Mouse (Mus musculus) hindbrain, embryonic 10.5 days (tissue): ENCODE data around the gene Nhsl2. TPM values are rescaled to one million over a fixed set of nuclear protein-coding genes. Genes with fewer than 3 reads are reported as not detected.
"Not testable (repeated sequence)": the region's sequence is repeated elsewhere in the genome, so short reads cannot be mapped to it uniquely, and the experiment has no call there.

Experiments
- DNase-seq: peaks from one replicate; pipeline ENCODE4 v3.0.0-alpha.2; 2017; ENCODE audit warnings: low spot score
- H3K27ac ChIP-seq: fragments of 300-500 bp; sonication (generic); 2 replicates; pipeline ENCODE4 v1.5.1; 2016; ENCODE audit warnings: mild to moderate bottlenecking, moderate library complexity
- H3K27me3 ChIP-seq: fragments of 300-500 bp; sonication (generic); 2 replicates; pipeline ENCODE4 v1.6.1; 2016; ENCODE audit warnings: mild to moderate bottlenecking; ENCODE audit not compliant: poor library complexity, insufficient read depth, severe bottlenecking
- H3K36me3 ChIP-seq: fragments of 300-500 bp; sonication (generic); 2 replicates; pipeline ENCODE4 v1.6.1; 2016; ENCODE audit warnings: mild to moderate bottlenecking, moderate library complexity
- H3K4me1 ChIP-seq: fragments of 300-500 bp; sonication (generic); replicated peaks from 2 replicates; pipeline ENCODE4 v1.6.1; 2016; ENCODE audit warnings: mild to moderate bottlenecking
- H3K4me3 ChIP-seq: fragments of 300-500 bp; sonication (generic); 2 replicates; pipeline ENCODE4 v1.5.1; 2016; ENCODE audit warnings: mild to moderate bottlenecking, moderate library complexity
- H3K9me3 ChIP-seq: fragments of 300-500 bp; sonication (generic); 2 replicates; pipeline ENCODE4 v1.6.1; 2016; ENCODE audit warnings: mild to moderate bottlenecking, moderate library complexity
- WGBS: fragments of 180-500 bp; shearing (Covaris S2); methylation state at CpG from one replicate; pipeline ENCODE4 v1.1.7; 2016; 5-methylcytosine and 5-hydroxymethylcytosine counted together
- polyA plus RNA-seq: library from polyadenylated mRNA; unstranded; fragments of >200 nt; fragmentation: Nextera tagmentation; extraction: Ambion mirVana; gene quantifications from 2 replicates; pipeline ENCODE4 v1.2.1, GENCODE M21; 2016

Gene Nhsl2
- polyA plus RNA-seq, result 16.4 and 18.8 TPM in 2 replicates

GRCm38 (mm10) chrX:101849281-101849821, at the start of gene Nhsl2:
Gene Nhsl2, plus strand, starts transcription at chrX:101849385.
- Histone ChIP-seq H3K9me3 (peaks cover 8% of the 10 kb centered on the region; the same call in 1 of the 2 replicates), H3K4me1 (peaks cover 25% of the 10 kb centered on the region; the same call in 1 of the 2 replicates), H3K4me3 (peak within 1 kb of the TSS; percentile 62), H3K36me3 (no peaks in the 10 kb centered on the region), H3K27ac (peak within 1 kb of the TSS; percentile 83), H3K27me3 (peaks cover 97% of the 10 kb centered on the region)
- peak; percentile 58 for DNase-seq
- WGBS, result 20% methylated on average over 52 of the region's 58 CpGs

GRCm38 (mm10) chrX:101805512-101805911, 43.7 kb upstream of the Nhsl2 start:
- 29% methylated on average over 2 of the region's 2 CpGs for WGBS
- peak; percentile 3 for DNase-seq
- Histone ChIP-seq H3K9me3 (no peaks in the 10 kb centered on the region), H3K36me3 (no peaks in the 10 kb centered on the region), H3K27ac (no peak overlapping the region), H3K4me1 (no peaks in the 10 kb centered on the region), H3K27me3 (peaks cover 20% of the 10 kb centered on the region), H3K4me3 (no peak overlapping the region)

- Histone ChIP-seq H3K27me3 (peaks cover 42% of the 10 kb centered on the region), H3K4me1 (no peaks in the 10 kb centered on the region), H3K9me3 (no peaks in the 10 kb centered on the region), H3K27ac (no peak overlapping the region), H3K4me3 (no peak overlapping the region), H3K36me3 (no peaks in the 10 kb centered on the region)
- DNase-seq, result no peak
- 66% methylated on average over 3 of the region's 3 CpGs for WGBS
Measured at GRCm38 (mm10) chrX:101811750-101812149, 37.4 kb upstream of the Nhsl2 start.

GRCm38 (mm10) chrX:101819163-101819562, 30.0 kb upstream of the Nhsl2 start:
- Histone ChIP-seq H3K9me3 (no peaks in the 10 kb centered on the region), H3K27me3 (peaks cover 69% of the 10 kb centered on the region), H3K36me3 (no peaks in the 10 kb centered on the region), H3K4me3 (no peak overlapping the region), H3K27ac (no peak overlapping the region), H3K4me1 (no peaks in the 10 kb centered on the region)
- WGBS, result 55% methylated on average over 1 of the region's 1 CpGs
- DNase-seq, result no peak

GRCm38 (mm10) chrX:101819980-101820379, 29.2 kb upstream of the Nhsl2 start:
- not testable (repeated sequence) for DNase-seq, H3K9me3 ChIP-seq, H3K27ac ChIP-seq, H3K36me3 ChIP-seq, H3K4me1 ChIP-seq, H3K4me3 ChIP-seq
- peaks cover 66% of the 10 kb centered on the region for H3K27me3 ChIP-seq

GRCm38 (mm10) chrX:101847191-101847795, 1.9 kb upstream of the Nhsl2 start:
- WGBS, result 40% methylated on average over 5 of the region's 5 CpGs
- H3K4me3 ChIP-seq, result no peak overlapping the region
- peaks cover 98% of the 10 kb centered on the region for H3K27me3 ChIP-seq
- H3K4me1 ChIP-seq, result peaks cover 23% of the 10 kb centered on the region; the same call in 1 of the 2 replicates
- H3K27ac ChIP-seq, result no peak overlapping the region
- peak; percentile 6 for DNase-seq
- H3K9me3 ChIP-seq, result peaks cover 8% of the 10 kb centered on the region; the same call in 1 of the 2 replicates
- H3K36me3 ChIP-seq, result no peaks in the 10 kb centered on the region

- peak; percentile 53 for DNase-seq
- peaks cover 97% of the 10 kb centered on the region for H3K27me3 ChIP-seq
- peak overlapping the region; percentile 83 for H3K27ac ChIP-seq
Measured at GRCm38 (mm10) chrX:101849901-101850551, 841 bp downstream of the Nhsl2 start.

GRCm38 (mm10) chrX:101851566-101852354, 2.6 kb downstream of the Nhsl2 start:
- Histone ChIP-seq H3K27me3 (peaks cover 84% of the 10 kb centered on the region), H3K4me3 (no peak overlapping the region), H3K4me1 (peaks cover 25% of the 10 kb centered on the region; the same call in 1 of the 2 replicates), H3K9me3 (peaks cover 8% of the 10 kb centered on the region; the same call in 1 of the 2 replicates), H3K27ac (no peak overlapping the region), H3K36me3 (no peaks in the 10 kb centered on the region)
- DNase-seq, result peak; percentile 38
- 34% methylated on average over 7 of the region's 7 CpGs for WGBS

More at GRCm38 (mm10) chrX:101849901-101850551, 841 bp downstream of the Nhsl2 start:
- no peaks in the 10 kb centered on the region for H3K36me3 ChIP-seq
- H3K9me3 ChIP-seq, result peaks cover 8% of the 10 kb centered on the region; the same call in 1 of the 2 replicates
- H3K4me1 ChIP-seq, result peaks cover 25% of the 10 kb centered on the region; the same call in 1 of the 2 replicates
- peak overlapping the region; percentile 62 for H3K4me3 ChIP-seq
- WGBS, result 8% methylated on average over 57 of the region's 59 CpGs

- Histone ChIP-seq H3K36me3 (no peaks in the 10 kb centered on the region), H3K27ac (no peak overlapping the region), H3K4me1 (0 out of 2 replicates have a peak, but pooled peaks cover 4% of the 10 kb centered on the region), H3K27me3 (peaks cover 70% of the 10 kb centered on the region), H3K4me3 (no peak overlapping the region), H3K9me3 (no peaks in the 10 kb centered on the region)
- no peak for DNase-seq
- WGBS, result 71% methylated on average over 4 of the region's 4 CpGs
Measured at GRCm38 (mm10) chrX:101863666-101864378, 14.6 kb downstream of the Nhsl2 start.

- 40% methylated on average over 5 of the region's 5 CpGs for WGBS
- H3K36me3 ChIP-seq, result no peaks in the 10 kb centered on the region
- H3K9me3 ChIP-seq, result no peaks in the 10 kb centered on the region
- H3K27me3 ChIP-seq, result peaks cover 68% of the 10 kb centered on the region
- H3K4me1 ChIP-seq, result 0 out of 2 replicates have a peak, but pooled peaks cover under 1% of the 10 kb centered on the region
- H3K27ac ChIP-seq, result no peak overlapping the region
- DNase-seq, result no peak
- no peak overlapping the region for H3K4me3 ChIP-seq
Measured at GRCm38 (mm10) chrX:101864788-101865187, 15.6 kb downstream of the Nhsl2 start.

- no peak overlapping the region for H3K27ac ChIP-seq
- WGBS, result 67% methylated on average over 3 of the region's 3 CpGs
- H3K36me3 ChIP-seq, result no peaks in the 10 kb centered on the region
- H3K4me1 ChIP-seq, result no peaks in the 10 kb centered on the region
- no peak overlapping the region for H3K4me3 ChIP-seq
- H3K9me3 ChIP-seq, result no peaks in the 10 kb centered on the region
- DNase-seq, result no peak
- peaks cover 80% of the 10 kb centered on the region for H3K27me3 ChIP-seq
Measured at GRCm38 (mm10) chrX:101874147-101874546, 25.0 kb downstream of the Nhsl2 start.

- WGBS, result 63% methylated on average over 2 of the region's 2 CpGs
- H3K27ac ChIP-seq, result no peak overlapping the region
- peaks cover 77% of the 10 kb centered on the region for H3K27me3 ChIP-seq
Measured at GRCm38 (mm10) chrX:101874901-101875300, 25.7 kb downstream of the Nhsl2 start.

More at GRCm38 (mm10) chrX:101874901-101875300, 25.7 kb downstream of the Nhsl2 start:
- DNase-seq, result no peak
- H3K9me3 ChIP-seq, result no peaks in the 10 kb centered on the region
- H3K4me3 ChIP-seq, result no peak overlapping the region
- no peaks in the 10 kb centered on the region for H3K36me3 ChIP-seq
- no peaks in the 10 kb centered on the region for H3K4me1 ChIP-seq
